Mouse (Mus musculus) heart, postnatal 14 days (tissue): ENCODE results near the gene Adora2b. TPM values are rescaled to one million over a fixed set of nuclear protein-coding genes. Genes with fewer than 3 reads are reported as not detected.
A peak's percentile ranks its signal among the peaks of the same experiment; 100 is the strongest.
"Not testable (repeated sequence)": the region's sequence is repeated elsewhere in the genome, so short reads cannot be mapped to it uniquely, and the experiment has no call there.

ENCODE experiments used
- DNase-seq, 2 experiments: peaks; one replicate each; pipeline ENCODE4 v3.0.0; 2021 to 2022
- intact Hi-C: fragments of 180-260 bp; cut with DNase I; formaldehyde crosslinking; loops from one replicate; pipeline ENCODE4 v1.15.1; 2025
- total RNA-seq, 2 experiments: library from RNA; stranded (reverse); gene quantifications; 2 replicates each; pipeline ENCODE4 v1.2.3; 2021

Gene Adora2b
- total RNA-seq, 2 experiments from 2014 or later, result 2.6 to 2.7 TPM

DNA sequence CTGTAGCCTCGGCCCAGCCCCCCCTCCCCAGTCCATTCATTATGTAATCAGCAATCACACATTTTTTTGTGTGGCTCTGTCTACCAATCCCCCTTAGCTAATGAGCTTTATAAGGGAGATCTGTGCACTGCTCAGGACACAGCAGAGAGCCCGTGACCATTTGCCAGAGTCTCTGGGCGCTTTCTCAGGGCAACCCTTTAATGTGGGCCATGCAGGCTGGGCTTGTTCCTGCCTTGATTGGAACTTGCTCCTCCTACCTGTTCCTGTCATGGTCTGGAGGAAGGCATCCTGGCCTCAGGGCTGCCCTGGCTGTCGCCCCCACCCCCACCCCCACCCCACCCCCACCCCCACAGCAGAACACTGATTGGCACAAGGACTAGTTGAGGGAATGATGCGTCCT is 10.4 kb downstream of the Adora2b start:
- DNase-seq, result no peak
- intact Hi-C loops, result no loop called here

DNA sequence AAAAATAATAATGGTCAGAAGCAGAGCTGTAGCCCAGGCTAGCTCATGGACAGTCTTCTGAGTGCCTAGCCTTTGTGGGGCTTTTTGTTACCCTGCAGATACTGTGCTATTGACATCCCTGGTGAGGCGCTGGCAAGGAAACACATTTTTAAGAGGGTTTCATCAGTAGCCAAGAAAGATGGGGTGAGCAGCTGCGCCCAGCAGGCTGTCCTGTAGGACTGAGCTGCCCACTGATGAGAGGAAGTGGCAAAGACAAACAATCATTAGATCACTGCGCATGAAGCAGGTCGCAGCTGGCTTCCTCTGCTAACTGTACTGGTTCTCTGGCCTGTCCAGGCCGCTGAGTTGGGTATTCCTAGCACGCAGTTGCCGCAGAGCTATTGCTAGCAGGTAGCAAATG is 14.8 kb downstream of the Adora2b start:
- intact Hi-C loops, result no loop called here

DNA sequence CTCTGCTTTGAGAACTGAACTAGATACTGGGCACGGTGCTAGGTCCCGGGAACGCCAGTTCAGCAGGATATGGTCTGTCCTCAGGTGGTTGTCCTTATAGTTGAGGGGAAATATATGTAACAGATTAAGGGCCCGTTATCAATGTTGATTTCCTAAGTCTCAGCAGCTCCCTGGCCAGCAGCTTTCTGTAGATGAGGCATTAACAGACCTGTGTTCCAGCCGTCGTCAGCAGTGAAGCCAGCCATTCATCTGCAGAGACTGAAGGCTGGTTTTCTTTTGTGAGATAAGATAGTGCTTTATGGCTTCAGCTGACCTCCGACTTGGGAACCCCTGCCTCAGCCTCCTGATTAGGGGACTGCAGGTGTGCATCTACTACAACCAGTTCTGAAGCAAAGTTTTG is 15.2 kb downstream of the Adora2b start:
- intact Hi-C loops, result no loop called here
- no peak for DNase-seq

More for the DNA sequence above, 14.8 kb downstream of the Adora2b start:
- no peak for DNase-seq

DNA sequence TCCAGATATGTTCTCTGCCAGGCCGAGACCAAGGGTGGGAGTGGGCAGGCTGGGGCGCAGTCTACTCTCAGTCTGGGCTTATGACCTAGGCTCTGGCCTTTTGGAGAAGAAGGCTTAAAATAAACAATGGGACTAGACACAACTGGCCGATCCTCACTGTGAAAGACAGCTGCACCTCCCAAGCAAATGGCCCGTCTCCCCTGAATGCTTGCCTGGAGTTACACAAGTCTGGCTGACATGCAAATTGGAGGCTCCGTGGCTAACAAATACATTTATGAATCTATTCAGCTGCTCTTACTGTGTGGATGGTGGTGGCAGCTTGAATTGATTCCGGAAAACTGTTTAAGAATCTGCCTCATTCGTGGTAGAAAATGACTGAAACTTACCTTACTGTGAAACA is 16.9 kb downstream of the Adora2b start:
- DNase-seq, result no peak
- intact Hi-C loops, result no loop called here

DNA sequence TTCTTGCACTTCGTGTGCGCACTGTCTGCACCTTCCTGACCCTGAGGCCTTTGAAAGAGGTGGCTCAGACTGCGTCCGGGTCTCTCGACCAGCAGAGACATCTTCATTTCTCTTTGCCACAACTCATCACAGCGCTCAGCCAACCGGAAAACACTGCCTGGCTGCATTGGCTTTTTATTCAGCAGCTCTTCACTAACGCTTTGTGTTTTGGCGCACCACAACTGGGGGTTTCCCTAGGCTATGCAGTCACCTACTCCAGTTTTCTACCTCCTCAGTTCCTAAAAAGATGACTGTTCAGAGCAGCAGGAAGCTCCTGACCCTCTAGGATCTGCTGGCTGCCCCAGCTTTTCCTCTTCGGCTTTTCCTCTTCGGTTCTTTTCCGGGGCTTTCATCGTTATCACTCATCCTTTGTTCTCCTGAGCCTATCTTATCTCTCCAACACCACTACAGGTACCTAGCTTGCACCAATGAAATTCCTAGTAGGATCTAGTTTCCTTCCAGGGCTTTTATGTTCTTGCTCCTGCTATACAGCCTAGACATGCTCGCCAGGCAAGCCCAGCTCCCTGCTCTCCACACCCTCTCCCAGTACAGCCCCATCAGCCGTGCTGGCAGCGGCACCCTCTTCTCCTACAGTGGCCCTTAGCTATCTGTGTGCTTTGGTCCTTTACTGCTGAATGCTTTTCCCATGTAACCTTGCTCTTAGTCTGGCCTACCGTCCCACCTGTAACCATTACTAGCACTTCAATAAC is 17.9 kb downstream of the Adora2b start:
- DNase-seq, result no peak
- intact Hi-C loops, result no loop called here

DNA sequence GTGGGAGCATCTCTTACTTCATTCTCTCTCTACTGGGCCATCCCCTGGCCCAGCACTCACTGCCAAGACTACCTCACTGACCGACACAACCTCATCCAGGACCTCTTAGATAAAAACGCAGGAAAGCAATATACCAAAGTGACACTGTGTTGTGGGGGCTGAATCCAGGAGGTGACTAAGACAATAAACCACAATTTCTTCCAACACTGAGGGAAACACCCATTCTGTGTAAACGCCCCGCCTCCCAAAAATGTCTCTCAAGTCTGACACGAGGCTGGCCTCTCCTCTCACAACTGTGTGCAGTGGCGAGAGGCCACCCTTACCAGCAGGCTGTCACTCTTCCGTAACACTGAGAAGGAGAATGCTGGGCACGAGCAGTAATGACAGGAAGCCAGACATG is 19.6 kb downstream of the Adora2b start:
- DNase-seq, result no peak
- intact Hi-C loops, result no loop called here

DNA sequence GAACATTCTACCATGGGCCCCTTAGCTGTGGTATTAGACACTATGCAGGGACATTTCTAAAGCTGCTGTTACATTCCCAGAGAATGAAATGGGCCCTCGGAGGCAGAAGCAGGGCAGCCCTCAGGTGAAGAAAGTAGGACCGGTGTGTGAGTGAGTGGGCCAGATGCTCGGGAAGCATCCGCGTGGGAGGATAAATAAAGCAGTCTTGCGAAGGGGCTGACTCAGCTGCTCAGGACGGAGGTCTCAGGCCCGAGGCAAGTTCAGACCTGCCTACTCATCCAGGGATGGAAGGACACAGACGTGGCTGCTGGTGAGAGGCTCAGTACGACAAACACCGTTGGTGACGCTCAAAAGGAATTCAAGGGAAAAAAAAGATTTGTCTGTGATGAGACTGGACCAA is 20.3 kb downstream of the Adora2b start:
- DNase-seq, result no peak
- intact Hi-C loops, result no loop called here

DNA sequence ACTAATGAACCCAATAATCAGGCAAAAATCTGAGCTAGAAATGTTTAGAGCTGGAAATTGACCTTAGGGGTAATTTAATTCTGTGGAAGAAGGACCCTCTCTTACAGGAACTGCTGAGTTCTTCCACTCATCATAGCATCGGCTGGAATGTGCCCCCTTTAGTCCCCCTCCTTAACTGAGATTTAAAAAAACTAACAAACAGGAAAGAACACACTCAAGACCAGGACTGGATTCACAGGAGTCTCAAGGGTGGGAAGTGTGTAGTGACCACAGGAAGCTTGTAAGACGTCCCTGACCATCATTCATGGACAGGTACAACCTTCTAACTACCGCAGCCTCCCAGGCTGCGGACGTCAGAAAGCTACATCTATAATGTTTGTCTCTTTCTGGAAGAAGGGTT is 22.1 kb downstream of the Adora2b start:
- DNase-seq, result no peak
- intact Hi-C loops, result no loop called here

DNA sequence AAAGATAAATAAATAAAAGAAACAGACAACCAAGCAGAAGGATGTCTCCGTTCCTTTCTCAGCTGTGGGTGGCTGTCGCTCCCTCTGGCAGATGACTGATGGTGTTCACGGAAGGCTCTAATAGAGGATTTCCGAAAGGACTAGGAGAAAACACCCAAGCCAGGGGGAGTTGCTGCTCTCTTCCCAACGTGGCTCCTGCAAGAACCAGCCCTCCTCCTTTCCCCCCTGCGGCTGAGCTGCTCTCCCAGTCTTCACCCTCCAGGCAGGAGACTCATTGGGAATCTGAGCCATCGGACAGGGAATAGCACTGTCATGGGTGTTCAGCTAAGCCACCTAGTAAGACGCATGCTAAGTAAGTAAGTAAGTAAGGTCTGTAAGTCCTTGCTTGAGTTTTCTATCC is 28.3 kb downstream of the Adora2b start:
- no peak for DNase-seq
- intact Hi-C loops, result no loop called here

DNA sequence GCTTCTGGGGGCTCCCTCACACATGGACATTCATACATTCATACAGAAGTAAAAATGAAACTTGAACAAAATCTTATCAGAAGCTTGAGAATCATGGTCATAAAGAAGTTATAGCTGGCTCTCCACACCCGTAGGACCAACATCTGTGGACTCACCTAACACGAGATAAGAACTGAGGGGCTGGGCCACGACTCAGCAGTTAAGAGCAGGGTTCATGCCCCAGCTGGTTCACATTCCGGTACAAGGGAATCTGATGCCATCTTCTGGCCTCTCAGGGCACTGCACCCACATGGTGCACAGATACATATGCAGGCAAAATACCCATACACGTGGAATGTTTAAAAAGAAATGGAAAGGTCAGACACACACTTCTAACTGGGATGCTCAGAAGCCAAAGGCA is 29.2 kb downstream of the Adora2b start:
- DNase-seq, result peak; percentile 64 to 78
- intact Hi-C loops, result loop anchor here (2.0 kb wide), 1 partner anchor 327 kb away; no protein-coding TSS in a partner anchor

DNA sequence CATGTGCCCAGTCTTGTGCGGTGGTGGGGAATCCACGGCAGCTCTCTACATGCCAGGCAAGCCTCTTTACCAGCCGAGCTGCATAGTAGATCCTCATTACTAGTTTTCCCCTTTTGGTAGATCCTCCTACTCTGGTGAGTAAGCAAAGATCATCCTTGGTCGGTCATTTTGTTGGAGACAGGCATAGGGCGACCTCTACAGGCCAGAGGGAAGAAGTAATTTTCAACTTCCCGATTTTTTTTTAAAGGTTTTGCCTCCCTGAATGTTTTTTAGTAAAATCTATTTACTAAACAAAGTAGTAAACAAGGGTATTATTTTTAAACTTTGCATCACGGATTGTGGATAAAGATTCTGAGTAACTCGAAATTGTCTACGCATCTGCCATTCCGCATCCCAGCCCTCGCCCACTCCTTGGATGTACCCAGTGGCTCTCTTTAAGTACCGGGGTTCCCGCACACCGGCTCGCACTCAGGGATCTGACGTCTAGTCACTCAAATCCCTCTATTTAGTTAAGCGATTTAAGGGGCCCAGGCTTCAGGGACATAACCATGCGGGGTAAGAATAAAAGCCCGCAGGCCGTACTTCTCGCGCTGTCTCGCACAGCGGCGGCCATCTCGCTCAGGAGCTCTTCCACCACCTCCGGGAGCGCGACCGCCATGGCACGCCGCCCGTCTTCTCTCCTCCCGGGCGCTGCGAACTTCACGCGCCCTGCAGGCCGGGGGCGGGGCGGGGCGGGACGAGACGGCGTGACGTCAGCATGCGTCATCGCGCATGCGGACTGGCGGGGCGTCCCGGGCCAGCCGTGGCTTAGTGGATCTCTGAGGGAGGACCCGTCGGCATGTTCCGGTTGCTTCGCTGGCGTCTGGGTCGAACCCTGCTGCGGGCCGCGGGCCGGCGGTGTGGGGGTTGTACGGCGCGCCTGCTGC is 32.2 kb downstream of the Adora2b start, which contains the start of the genes Zswim7 and Ttc19:
Zswim7 (minus strand) TSS at position 701 of the 926 bp plus-strand sequence.
Ttc19 (plus strand) TSS at position 799 of the 926 bp plus-strand sequence.
- intact Hi-C loops, result loop anchor here (1.0 to 5.0 kb wide), 3 partner anchors 154 to 354 kb away; no protein-coding TSS in a partner anchor
- DNase-seq, result peak; percentile 96

DNA sequence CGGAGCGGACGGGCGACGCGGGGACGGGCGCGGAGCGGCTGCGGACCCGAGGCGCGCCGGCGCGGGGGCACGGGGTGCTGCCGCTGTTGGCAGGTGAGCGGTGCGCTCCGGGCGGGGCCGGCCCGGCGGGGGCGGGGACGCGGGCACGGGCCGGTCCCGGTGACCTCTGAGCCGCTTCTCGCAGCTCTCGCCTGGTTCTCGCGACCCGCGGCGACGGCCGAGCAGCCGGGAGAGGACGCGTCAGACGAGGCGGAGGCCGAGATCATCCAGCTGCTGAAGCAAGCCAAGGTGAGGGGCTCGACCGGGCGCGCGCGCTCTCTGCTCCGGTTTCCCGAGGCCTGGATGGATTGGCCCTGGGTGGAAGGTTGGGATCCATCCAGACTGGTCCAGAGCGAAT is 32.8 kb downstream of the Adora2b start:
- intact Hi-C loops, result loop anchor here (5.0 kb wide), 1 partner anchor 354 kb away; no protein-coding TSS in a partner anchor
- peak in 1 of 2 experiments; percentile 75 for DNase-seq

DNA sequence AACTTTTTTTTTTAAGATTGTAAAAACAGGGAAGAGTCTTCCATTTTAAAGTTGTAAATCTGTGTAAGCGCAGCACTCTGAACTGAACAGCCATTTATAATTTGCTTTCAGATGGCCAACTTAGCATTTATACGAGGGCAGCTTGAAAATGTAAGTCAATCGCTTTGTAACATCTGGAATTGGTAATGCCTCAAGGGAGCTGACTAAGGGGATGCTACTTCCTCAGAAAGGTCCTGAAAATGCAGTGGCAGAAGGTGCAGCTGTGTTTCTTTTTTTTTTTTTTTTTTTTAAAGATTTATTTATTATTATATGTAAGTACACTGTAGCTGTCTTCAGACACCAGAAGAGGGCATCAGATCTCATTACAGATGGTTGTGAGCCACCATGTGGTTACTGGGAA is 35.2 kb downstream of the Adora2b start:
- DNase-seq, result not testable (repeated sequence)
- intact Hi-C loops, result loop anchor here (5.0 kb wide), 1 partner anchor 357 kb away; no protein-coding TSS in a partner anchor

DNA sequence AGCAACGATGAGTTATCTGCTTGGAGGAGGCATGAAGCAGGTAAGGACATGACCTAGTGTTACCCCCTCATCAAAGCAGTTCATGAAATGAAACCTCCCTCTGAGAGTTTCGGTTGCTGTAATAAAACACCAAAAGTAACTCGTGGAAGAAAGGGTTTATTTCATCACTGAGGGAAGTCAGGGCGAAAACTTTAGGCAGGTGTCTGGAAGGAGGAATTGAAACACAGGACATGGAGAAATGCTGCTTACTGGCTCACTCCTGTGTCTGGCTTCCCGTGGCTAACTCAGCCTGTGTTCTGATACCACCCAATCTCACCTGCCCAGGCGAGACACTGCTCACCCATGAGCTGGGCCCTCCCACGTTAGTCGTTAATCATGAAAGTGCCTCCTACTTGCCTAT is 36.2 kb downstream of the Adora2b start:
- DNase-seq, result no peak
- intact Hi-C loops, result no loop called here

DNA sequence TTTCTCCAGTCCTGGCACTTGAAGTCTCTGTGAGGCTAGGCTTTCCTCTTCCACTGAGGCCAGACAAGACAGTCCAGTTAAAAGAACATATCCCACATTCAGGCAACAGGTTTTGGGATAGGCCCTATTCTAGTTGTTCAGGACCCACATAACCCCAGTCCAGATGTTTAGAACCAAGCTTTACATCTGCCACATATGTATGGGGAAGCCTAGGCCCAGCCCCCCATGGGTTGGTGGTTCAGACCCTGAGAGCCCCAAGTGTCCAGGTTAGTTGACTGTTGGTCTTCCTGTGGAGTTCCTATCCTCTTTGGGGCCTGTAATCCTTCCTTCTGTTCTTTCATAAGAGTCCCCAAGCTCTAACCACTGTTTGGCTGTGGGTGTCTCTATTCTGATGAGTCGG is 38.9 kb downstream of the Adora2b start:
- intact Hi-C loops, result no loop called here
- no peak for DNase-seq

DNA sequence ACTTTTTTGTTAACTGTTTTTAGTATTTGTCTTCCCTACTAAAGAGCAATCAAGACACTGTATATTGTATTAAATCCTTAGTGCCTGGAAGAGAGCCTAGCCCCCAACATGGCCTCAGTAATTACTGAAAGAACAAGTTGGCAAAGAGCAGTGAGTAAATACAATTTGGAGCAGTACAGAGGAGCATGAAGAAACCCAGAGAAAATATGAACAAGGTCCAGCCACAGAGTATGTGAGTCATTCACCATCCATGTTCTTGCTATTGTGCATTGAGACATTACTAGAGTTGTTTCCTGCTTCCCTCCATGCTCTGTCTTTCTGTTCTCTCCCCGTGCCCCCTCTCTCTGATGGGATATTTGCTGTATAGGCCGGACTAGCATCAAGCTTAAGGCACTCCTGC is 45.3 kb downstream of the Adora2b start:
- DNase-seq, result no peak
- intact Hi-C loops, result no loop called here

DNA sequence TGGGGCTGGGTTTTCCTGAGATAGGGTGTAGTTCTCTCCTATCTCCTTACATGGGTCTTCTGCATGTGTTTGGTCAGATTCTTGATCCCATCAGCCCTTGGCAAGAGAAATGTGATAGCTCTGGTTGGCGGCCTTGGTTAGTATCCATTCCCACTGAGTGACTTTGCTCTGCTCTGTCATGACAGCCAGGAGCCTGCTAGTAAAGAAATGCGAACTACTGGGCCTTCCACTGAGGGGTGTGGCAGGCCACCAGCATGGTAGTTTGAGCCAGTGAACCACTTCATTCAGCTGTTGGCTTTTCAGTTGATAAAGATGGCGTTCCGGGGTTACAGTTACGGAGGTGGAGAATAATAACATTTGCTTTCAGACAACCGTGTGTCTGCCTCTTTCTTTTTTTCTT is 50.1 kb downstream of the Adora2b start:
- no peak for DNase-seq

DNA sequence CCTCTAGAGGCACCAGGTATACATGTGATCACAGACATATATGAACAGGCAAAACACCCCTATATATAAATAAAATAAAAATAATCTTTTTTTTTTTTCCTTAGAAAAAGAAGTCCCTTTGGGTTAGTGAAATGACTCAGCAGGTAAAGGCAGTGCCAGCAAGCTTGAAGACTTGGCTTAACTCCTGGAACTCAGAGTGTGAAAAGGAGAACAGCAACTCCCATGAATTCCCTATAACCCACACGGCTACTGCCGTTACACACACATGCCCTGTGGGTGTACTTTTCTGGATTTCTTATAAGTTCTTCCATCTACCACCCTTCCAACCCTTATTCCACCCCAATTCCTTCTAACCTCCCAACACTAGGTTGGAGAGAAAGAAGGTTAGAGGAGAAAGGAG is 57.1 kb downstream of the Adora2b start:
- intact Hi-C loops, result no loop called here
- DNase-seq, result no peak

More for the DNA sequence above, 50.1 kb downstream of the Adora2b start:
- intact Hi-C loops, result no loop called here

DNA sequence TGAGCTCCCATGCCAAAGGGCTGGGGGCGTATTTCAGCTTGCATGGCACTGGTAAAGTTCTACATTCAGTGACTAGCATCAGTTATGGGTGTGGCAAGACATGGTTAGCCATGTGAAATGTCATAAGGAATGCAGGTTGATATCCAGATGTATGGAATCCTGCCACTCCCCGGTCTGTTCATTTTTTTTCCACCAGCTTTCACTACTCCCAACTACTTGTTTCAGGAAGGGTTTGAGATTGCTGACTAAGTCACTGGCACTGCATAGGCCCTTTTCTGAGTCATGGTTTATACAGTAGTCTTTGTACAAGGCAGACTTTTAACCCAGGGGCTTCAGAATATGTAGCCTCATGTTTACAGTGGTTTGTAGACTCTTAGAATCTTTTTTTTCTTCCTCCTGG is 60.5 kb downstream of the Adora2b start:
- intact Hi-C loops, result no loop called here
- no peak for DNase-seq

DNA sequence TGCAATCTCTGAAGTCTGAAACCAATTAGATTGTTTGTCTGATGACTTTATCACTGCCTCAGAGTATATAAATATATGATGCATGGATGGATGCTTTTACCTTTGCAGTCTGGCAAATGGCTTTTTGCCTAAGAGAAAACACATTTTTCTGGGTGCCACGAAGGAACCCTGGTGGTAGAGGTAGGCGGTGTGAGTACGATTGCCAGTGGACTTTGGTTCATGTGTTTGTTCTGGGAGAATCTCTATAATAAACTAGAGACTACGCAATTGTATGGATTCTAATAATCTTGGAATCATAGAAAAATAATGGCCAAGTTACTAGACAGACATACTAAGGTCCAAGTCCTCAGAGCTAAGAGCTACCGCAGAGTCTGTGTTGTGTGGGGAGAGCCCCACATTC is 66.2 kb downstream of the Adora2b start:
- no peak for DNase-seq
- intact Hi-C loops, result no loop called here
